Mouse (Mus musculus) kidney, embryonic 14.5 days (tissue): Measurements from ENCODE around the gene Tmem255b. TPM values are rescaled to one million over a fixed set of nuclear protein-coding genes. Genes with fewer than 3 reads are reported as not detected.

Experiments
- ATAC-seq: fragments of 200-750 bp; cut with Nextera tagmentation; 2 replicates; pipeline ENCODE4 v1.8.0; 2017; ENCODE audit warnings: moderate number of reproducible peaks, mild to moderate bottlenecking, moderate TSS enrichment, moderate library complexity; ENCODE audit not compliant: low FRiP score, low TSS enrichment
- H3K27ac ChIP-seq: fragments of 300-500 bp; sonication (generic); 2 replicates; pipeline ENCODE4 v1.5.1; 2014; ENCODE audit warnings: low read depth, mild to moderate bottlenecking, low read length, moderate library complexity, mixed read lengths
- H3K27me3 ChIP-seq: fragments of 300-500 bp; sonication (generic); 2 replicates; pipeline ENCODE4 v1.6.1; 2014; ENCODE audit warnings: mild to moderate bottlenecking, low read length; ENCODE audit not compliant: control insufficient read depth, insufficient read depth
- H3K36me3 ChIP-seq: fragments of 300-500 bp; sonication (generic); 2 replicates; pipeline ENCODE4 v1.6.1; 2014; ENCODE audit warnings: low read length, mixed read lengths; ENCODE audit not compliant: control insufficient read depth, insufficient read depth
- H3K4me1 ChIP-seq: fragments of 300-500 bp; sonication (generic); 2 replicates; pipeline ENCODE4 v1.6.1; 2014; ENCODE audit warnings: low read length, mixed read lengths; ENCODE audit not compliant: control insufficient read depth, insufficient read depth
- H3K4me2 ChIP-seq: fragments of 300-500 bp; sonication (generic); replicated peaks from 2 replicates; pipeline ENCODE4 v1.6.1; 2014; ENCODE audit warnings: low read depth, mild to moderate bottlenecking, low read length
- H3K4me3 ChIP-seq: fragments of 300-500 bp; sonication (generic); 2 replicates; pipeline ENCODE4 v1.5.1; 2014; ENCODE audit warnings: mild to moderate bottlenecking, low read length
- H3K9ac ChIP-seq: fragments of 300-500 bp; sonication (generic); 2 replicates; pipeline ENCODE4 v1.6.1; 2014; ENCODE audit warnings: low read depth, mild to moderate bottlenecking, low read length, moderate library complexity
- H3K9me3 ChIP-seq: fragments of 300-500 bp; sonication (generic); 2 replicates; pipeline ENCODE4 v1.6.1; 2016; ENCODE audit warnings: low read length; ENCODE audit not compliant: control insufficient read depth
- WGBS: fragments of 180-500 bp; shearing (Covaris S2); extraction: QIAGEN DNeasy Blood & Tissue Kit; methylation state at CpG from one replicate; pipeline ENCODE4 v1.1.7; 2014; 5-methylcytosine and 5-hydroxymethylcytosine counted together
- polyA plus RNA-seq: library from polyadenylated mRNA; unstranded; fragments of >200 nt; fragmentation: Nextera tagmentation; extraction: Ambion mirVana; gene quantifications from 2 replicates; pipeline ENCODE4 v1.2.1, GENCODE M21; 2014

The Tmem255b gene
- 0.57 TPM in 1 of 2 replicates, not detected in the other for polyA plus RNA-seq

GRCm38 (mm10) chr8:13434889-13435288, at the start of gene Tmem255b:
Gene Tmem255b (plus strand): TSS chr8:13435189.
- WGBS: 17% methylated on average over 10 of the region's 10 CpGs
- Histone ChIP-seq H3K4me2 (peak within 1 kb of the TSS; percentile 13; the same call in 1 of the 2 replicates), H3K4me3 (no peak within 1 kb of the TSS)

DNA sequence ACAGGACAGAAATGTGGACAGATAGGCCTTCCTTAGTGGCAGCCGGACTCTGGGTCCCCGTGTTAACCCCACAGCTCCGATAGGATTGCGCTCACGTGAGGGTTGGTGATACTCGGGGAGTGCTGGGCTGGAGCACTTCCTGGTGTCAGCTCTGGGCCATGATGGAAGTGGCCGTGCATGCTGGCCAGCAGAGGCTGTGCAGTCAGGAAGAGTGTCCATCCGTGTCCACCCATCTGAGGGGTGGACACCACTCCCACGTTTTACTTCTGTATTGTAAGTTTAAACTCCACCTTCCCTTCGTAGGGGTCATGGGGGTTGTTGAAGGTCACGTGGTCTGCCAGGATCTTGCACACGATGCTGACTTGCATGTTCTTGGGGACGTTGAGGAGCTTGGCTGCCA, 48.6 kb upstream of the Tmem255b start:
- no peaks in the 10 kb centered on the region for H3K36me3 ChIP-seq
- no peaks in the 10 kb centered on the region for H3K9me3 ChIP-seq
- ATAC-seq: peak; percentile 66; the same call in 1 of the 2 replicates
- no peak overlapping the region for H3K4me3 ChIP-seq
- no peak overlapping the region for H3K27ac ChIP-seq
- no peaks in the 10 kb centered on the region for H3K4me1 ChIP-seq
- 46% methylated on average over 13 of the region's 13 CpGs for WGBS
- no peak overlapping the region for H3K9ac ChIP-seq
- no peaks in the 10 kb centered on the region for H3K27me3 ChIP-seq
- no peak overlapping the region for H3K4me2 ChIP-seq

More at GRCm38 (mm10) chr8:13434889-13435288, at the start of gene Tmem255b:
- Histone ChIP-seq H3K27me3 (peaks cover 29% of the 10 kb centered on the region), H3K4me1 (no peaks in the 10 kb centered on the region), H3K9me3 (no peaks in the 10 kb centered on the region), H3K27ac (no peak within 1 kb of the TSS), H3K36me3 (no peaks in the 10 kb centered on the region), H3K9ac (no peak within 1 kb of the TSS)
- no peak for ATAC-seq

- H3K27ac ChIP-seq: no peak overlapping the region
- no peaks in the 10 kb centered on the region for H3K36me3 ChIP-seq
- H3K4me1 ChIP-seq: no peaks in the 10 kb centered on the region
- H3K9me3 ChIP-seq: no peaks in the 10 kb centered on the region
- H3K4me3 ChIP-seq: no peak overlapping the region
- 83% methylated on average over 8 of the region's 8 CpGs for whole genome bisulfite sequencing
- no peak for ATAC-seq
- no peak overlapping the region for H3K9ac ChIP-seq
- no peaks in the 10 kb centered on the region for H3K27me3 ChIP-seq
- H3K4me2 ChIP-seq: no peak overlapping the region
Measured at GRCm38 (mm10) chr8:13387728-13388127, 47.3 kb upstream of the Tmem255b start.

DNA sequence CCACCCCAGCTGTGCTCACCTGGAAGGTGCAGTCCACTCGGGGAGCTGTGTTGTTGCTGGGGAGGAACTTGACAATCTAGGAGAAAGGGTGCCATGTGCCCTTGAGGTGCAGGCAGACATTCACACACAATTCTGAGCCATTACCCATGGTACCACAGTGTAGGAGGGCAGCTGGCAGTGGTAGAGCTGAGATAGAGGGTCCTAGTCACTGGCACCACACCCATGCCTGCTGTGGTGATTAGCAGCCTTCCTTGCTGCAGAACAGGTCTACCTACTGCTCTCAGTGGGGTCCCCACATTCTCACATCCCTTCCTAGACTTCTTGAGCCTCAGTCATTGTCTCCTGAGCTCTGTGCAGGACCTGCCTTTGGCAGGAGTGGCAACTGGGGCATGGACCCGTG, 46.2 kb upstream of the Tmem255b start:
- ATAC-seq: no peak
- Histone ChIP-seq H3K4me3 (no peak overlapping the region), H3K27me3 (no peaks in the 10 kb centered on the region), H3K4me2 (no peak overlapping the region), H3K36me3 (no peaks in the 10 kb centered on the region), H3K9ac (no peak overlapping the region), H3K27ac (no peak overlapping the region), H3K4me1 (no peaks in the 10 kb centered on the region), H3K9me3 (no peaks in the 10 kb centered on the region)
- WGBS: 77% methylated on average over 2 of the region's 2 CpGs

GRCm38 (mm10) chr8:13393869-13394268, 41.1 kb upstream of the Tmem255b start:
- Histone ChIP-seq H3K36me3 (no peaks in the 10 kb centered on the region), H3K4me1 (no peaks in the 10 kb centered on the region), H3K4me3 (no peak overlapping the region), H3K9ac (no peak overlapping the region), H3K27me3 (no peaks in the 10 kb centered on the region), H3K4me2 (no peak overlapping the region), H3K27ac (no peak overlapping the region), H3K9me3 (no peaks in the 10 kb centered on the region)
- no peak for ATAC-seq
- 96% methylated on average over 7 of the region's 7 CpGs for WGBS

- no peak for ATAC-seq
- H3K36me3 ChIP-seq: no peaks in the 10 kb centered on the region
- H3K4me2 ChIP-seq: no peak within 1 kb of the TSS
- H3K27ac ChIP-seq: no peak within 1 kb of the TSS
- no peaks in the 10 kb centered on the region for H3K4me1 ChIP-seq
- no peaks in the 10 kb centered on the region for H3K27me3 ChIP-seq
- no peak within 1 kb of the TSS for H3K4me3 ChIP-seq
- WGBS: 88% methylated on average over 5 of the region's 5 CpGs
- no peaks in the 10 kb centered on the region for H3K9me3 ChIP-seq
- H3K9ac ChIP-seq: no peak within 1 kb of the TSS
Measured at GRCm38 (mm10) chr8:13396725-13397124, 38.3 kb upstream of the Tmem255b start, which contains the start of gene Atp4b. Gene Atp4b (minus strand): TSS chr8:13396825.

- no peak for ATAC-seq
- H3K4me1 ChIP-seq: no peaks in the 10 kb centered on the region
- no peak overlapping the region for H3K4me2 ChIP-seq
- H3K9me3 ChIP-seq: no peaks in the 10 kb centered on the region
- no peaks in the 10 kb centered on the region for H3K36me3 ChIP-seq
- H3K4me3 ChIP-seq: no peak overlapping the region
- no peaks in the 10 kb centered on the region for H3K27me3 ChIP-seq
- H3K27ac ChIP-seq: no peak overlapping the region
- WGBS: 65% methylated on average over 6 of the region's 6 CpGs
- H3K9ac ChIP-seq: no peak overlapping the region
Measured at GRCm38 (mm10) chr8:13403517-13403916, 31.5 kb upstream of the Tmem255b start.

DNA sequence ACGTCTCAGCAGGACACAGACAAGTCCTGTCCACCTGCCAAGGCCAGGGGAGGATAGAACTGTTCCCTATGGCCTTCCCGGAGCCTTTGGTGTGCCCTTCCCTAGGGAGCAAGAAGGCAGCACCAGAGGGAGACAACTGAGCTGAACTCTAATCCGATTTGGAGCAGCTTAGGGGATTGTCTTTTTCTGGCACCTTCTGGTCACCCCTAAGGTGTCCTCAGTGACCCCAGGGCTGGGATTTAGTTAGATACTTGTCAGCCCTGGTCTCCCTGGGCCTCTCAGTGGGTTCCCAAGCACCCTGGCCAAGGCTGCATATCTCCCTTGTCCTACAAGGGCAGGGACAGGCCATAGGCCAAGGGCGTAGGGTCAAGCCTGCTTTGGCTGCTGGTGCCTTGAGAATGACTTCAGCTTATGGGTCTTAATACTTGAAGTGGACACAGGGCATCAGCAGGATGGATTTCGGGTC, 30.3 kb upstream of the Tmem255b start, which contains the start of gene Grk1:
TSS of gene Grk1 (plus strand) at position 416 of the 466 bp plus-strand sequence.
- no peaks in the 10 kb centered on the region for H3K4me1 ChIP-seq
- no peak within 1 kb of the TSS for H3K9ac ChIP-seq
- no peak within 1 kb of the TSS for H3K27ac ChIP-seq
- WGBS: 83% methylated on average over 5 of the region's 5 CpGs
- H3K36me3 ChIP-seq: no peaks in the 10 kb centered on the region
- no peaks in the 10 kb centered on the region for H3K9me3 ChIP-seq
- no peak within 1 kb of the TSS for H3K4me2 ChIP-seq
- no peaks in the 10 kb centered on the region for H3K27me3 ChIP-seq
- ATAC-seq: no peak
- no peak within 1 kb of the TSS for H3K4me3 ChIP-seq

DNA sequence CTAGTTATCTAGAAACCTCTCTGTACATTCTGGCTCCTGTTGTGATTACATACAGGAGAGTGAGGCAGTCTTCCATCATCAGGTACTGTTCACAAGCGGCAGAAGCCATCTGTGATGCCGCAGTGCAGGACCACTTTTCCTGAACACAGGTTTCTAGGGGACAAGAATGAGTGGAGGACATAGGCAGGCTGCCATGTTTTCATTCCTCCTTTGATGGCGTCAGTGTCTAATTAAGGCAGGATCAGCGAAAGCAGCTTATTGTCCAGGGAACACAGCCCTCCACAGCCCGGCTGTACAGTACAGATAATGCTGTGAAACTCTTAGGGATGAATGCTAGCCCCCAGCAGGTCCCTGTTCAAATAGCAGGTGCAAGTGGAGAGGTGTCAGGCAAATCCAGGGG, 29.0 kb upstream of the Tmem255b start:
- no peak overlapping the region for H3K4me2 ChIP-seq
- ATAC-seq: no peak
- no peaks in the 10 kb centered on the region for H3K9me3 ChIP-seq
- no peak overlapping the region for H3K27ac ChIP-seq
- H3K4me3 ChIP-seq: no peak overlapping the region
- H3K9ac ChIP-seq: no peak overlapping the region
- H3K36me3 ChIP-seq: no peaks in the 10 kb centered on the region
- no peaks in the 10 kb centered on the region for H3K27me3 ChIP-seq
- 86% methylated on average over 5 of the region's 5 CpGs for WGBS
- no peaks in the 10 kb centered on the region for H3K4me1 ChIP-seq
